Mouse (Mus musculus) bone marrow, adult 2 months (tissue): Measurements from ENCODE around the gene Gm3045. TPM values are rescaled to one million over a fixed set of nuclear protein-coding genes. Genes with fewer than 3 reads are reported as not detected.

ENCODE experiments used
- H3K27ac ChIP-seq: fragments of 200-500 bp; 2 replicates; pipeline ENCODE4 v1.5.1; 2012; ENCODE audit warnings: low read depth, mild to moderate bottlenecking, control low read depth, inconsistent platforms, low read length; ENCODE audit not compliant: control insufficient read depth, poor library complexity, insufficient read depth
- H3K4me1 ChIP-seq: fragments of 200-500 bp; 2 replicates; pipeline ENCODE4 v1.6.1; 2011; ENCODE audit warnings: low read length; ENCODE audit not compliant: control insufficient read depth, insufficient read depth
- H3K4me3 ChIP-seq: fragments of 200-500 bp; replicated peaks from 2 replicates; pipeline ENCODE3; 2011; ENCODE audit warnings: mild to moderate bottlenecking, low read depth, low read length, control low read depth; ENCODE audit not compliant: control insufficient read depth
- CTCF ChIP-seq: fragments of 200-500 bp; IDR thresholded peaks from 2 replicates; pipeline ENCODE4 v1.5.1; 2011; ENCODE audit warnings: low read length, control low read depth; ENCODE audit not compliant: control insufficient read depth, insufficient read depth
- POLR2A ChIP-seq: fragments of 200-500 bp; IDR thresholded peaks from 2 replicates; pipeline ENCODE4 v1.6.1; 2011; ENCODE audit warnings: low read depth, mild to moderate bottlenecking, control low read depth, low read length, borderline replicate concordance; ENCODE audit not compliant: control insufficient read depth
- WGBS: fragments of 180-500 bp; shearing (Covaris S2); methylation state at CpG from one replicate; pipeline ENCODE4 v1.1.7; 2018; 5-methylcytosine and 5-hydroxymethylcytosine counted together
- polyA plus RNA-seq: library from polyadenylated mRNA; stranded (reverse); fragments of >200 nt; gene quantifications from 2 replicates; pipeline ENCODE4 v1.2.4, GENCODE M21; 2011; ENCODE audit warnings: low replicate concordance; ENCODE audit not compliant: missing spikeins, insufficient read depth, insufficient read length

Gene Gm3045
- polyA plus RNA-seq, 1 experiment = not detected

GRCm38 (mm10) chr13:56444996-56445395, 18.6 kb downstream of the Gm3045 start:
- 83% methylated on average over 6 of the region's 6 CpGs for WGBS
- H3K4me3 ChIP-seq = no peak overlapping the region
- no peaks in the 10 kb centered on the region for H3K4me1 ChIP-seq
- no peak for TF ChIP-seq CTCF
- H3K27ac ChIP-seq = no peak overlapping the region

GRCm38 (mm10) chr13:56449239-56450030, 23.0 kb downstream of the Gm3045 start:
- TF ChIP-seq POLR2A (no peak), CTCF (no peak)
- Histone ChIP-seq H3K4me1 (no peaks in the 10 kb centered on the region), H3K4me3 (no peak overlapping the region), H3K27ac (no peak overlapping the region)
- 55% methylated on average over 10 of the region's 10 CpGs for WGBS

GRCm38 (mm10) chr13:56450035-56450434, 23.6 kb downstream of the Gm3045 start:
- TF ChIP-seq CTCF = no peak
- TF ChIP-seq POLR2A = no peak
- Histone ChIP-seq H3K27ac (no peak overlapping the region), H3K4me3 (no peak overlapping the region), H3K4me1 (no peaks in the 10 kb centered on the region)
- WGBS = 34% methylated on average over 8 of the region's 8 CpGs

GRCm38 (mm10) chr13:56458001-56458400, 31.6 kb downstream of the Gm3045 start:
- Histone ChIP-seq H3K27ac (no peak overlapping the region), H3K4me1 (no peaks in the 10 kb centered on the region), H3K4me3 (no peak overlapping the region)
- WGBS = 55% methylated on average over 9 of the region's 9 CpGs
- no peak for TF ChIP-seq POLR2A
- TF ChIP-seq CTCF = no peak

GRCm38 (mm10) chr13:56461460-56461859, 35.1 kb downstream of the Gm3045 start:
- Histone ChIP-seq H3K4me1 (no peaks in the 10 kb centered on the region), H3K27ac (no peak overlapping the region), H3K4me3 (no peak overlapping the region)
- TF ChIP-seq POLR2A (no peak), CTCF (no peak)
- WGBS = 65% methylated on average over 4 of the region's 4 CpGs

GRCm38 (mm10) chr13:56462791-56463190, 36.4 kb downstream of the Gm3045 start:
- WGBS = 89% methylated on average over 4 of the region's 4 CpGs
- H3K4me3 ChIP-seq = no peak overlapping the region
- H3K4me1 ChIP-seq = no peaks in the 10 kb centered on the region
- TF ChIP-seq POLR2A (no peak), CTCF (no peak)
- no peak overlapping the region for H3K27ac ChIP-seq

GRCm38 (mm10) chr13:56463261-56463660, 36.9 kb downstream of the Gm3045 start:
- H3K27ac ChIP-seq = no peak overlapping the region
- no peaks in the 10 kb centered on the region for H3K4me1 ChIP-seq
- 69% methylated on average over 7 of the region's 7 CpGs for WGBS
- TF ChIP-seq CTCF (no peak), POLR2A (no peak)
- no peak overlapping the region for H3K4me3 ChIP-seq

- no peak overlapping the region for H3K4me3 ChIP-seq
- no peak for TF ChIP-seq CTCF
- no peak for TF ChIP-seq POLR2A
- H3K27ac ChIP-seq = no peak overlapping the region
- no peaks in the 10 kb centered on the region for H3K4me1 ChIP-seq
- 75% methylated on average over 6 of the region's 6 CpGs for WGBS
Measured at GRCm38 (mm10) chr13:56463750-56464149, 37.4 kb downstream of the Gm3045 start.

- H3K27ac ChIP-seq = no peak overlapping the region
- no peaks in the 10 kb centered on the region for H3K4me1 ChIP-seq
- no peak overlapping the region for H3K4me3 ChIP-seq
- no peak for TF ChIP-seq CTCF
- no peak for TF ChIP-seq POLR2A
- WGBS = 89% methylated on average over 7 of the region's 7 CpGs
Measured at GRCm38 (mm10) chr13:56467786-56468185, 41.4 kb downstream of the Gm3045 start.
